Mouse (Mus musculus) brain, embryonic 14.5 days (tissue): Measurements from ENCODE around the gene Ccdc134. TPM values are rescaled to one million over a fixed set of nuclear protein-coding genes. Genes with fewer than 3 reads are reported as not detected.

Source experiments
- DNase-seq: peaks from one replicate; pipeline ENCODE4 v3.0.0-alpha.2; 2011; ENCODE audit warnings: low read depth
- CTCF ChIP-seq: fragments of 200-500 bp; IDR thresholded peaks from 2 replicates; pipeline ENCODE4 v1.5.1; 2012; ENCODE audit warnings: inconsistent platforms, mild to moderate bottlenecking, moderate library complexity, borderline replicate concordance; ENCODE audit not compliant: insufficient read depth, insufficient read length; ENCODE audit errors: extremely low read depth
- POLR2A ChIP-seq: fragments of 200-500 bp; IDR thresholded peaks from 2 replicates; pipeline ENCODE4 v1.6.1; 2012; ENCODE audit warnings: mild to moderate bottlenecking, inconsistent platforms, borderline replicate concordance; ENCODE audit not compliant: poor library complexity, insufficient read depth, insufficient read length, severe bottlenecking; ENCODE audit errors: extremely low read depth
- polyA plus RNA-seq: library from polyadenylated mRNA; depleted of rRNA; stranded (reverse); fragments of >200 nt; gene quantifications from 2 replicates; pipeline ENCODE4 v1.2.3, GENCODE M21; 2012

Gene Ccdc134
- polyA plus RNA-seq, 1 experiment: 15.2 TPM

- no peak for DNase-seq
- TF ChIP-seq POLR2A (no peak), CTCF (no peak)
These were observed 24.7 kb downstream of the Ccdc134 start for GRCm38 (mm10) chr15:82152435-82152834.

- TF ChIP-seq POLR2A (no peak), CTCF (no peak)
- DNase-seq: no peak
These were observed 28.6 kb downstream of the Ccdc134 start for GRCm38 (mm10) chr15:82156298-82156697.

- DNase-seq: no peak
- TF ChIP-seq CTCF (no peak), POLR2A (no peak)
These were observed 29.2 kb downstream of the Ccdc134 start for GRCm38 (mm10) chr15:82156902-82157301.

GRCm38 (mm10) chr15:82158243-82159035, 30.7 kb downstream of the Ccdc134 start:
- TF ChIP-seq POLR2A (no peak), CTCF (no peak)
- no peak for DNase-seq

- DNase-seq: no peak
- TF ChIP-seq CTCF (no peak), POLR2A (no peak)
These were observed 31.7 kb downstream of the Ccdc134 start for GRCm38 (mm10) chr15:82159471-82159870.

- no peak for DNase-seq
- TF ChIP-seq POLR2A (no peak), CTCF (no peak)
These were observed 33.3 kb downstream of the Ccdc134 start for GRCm38 (mm10) chr15:82160731-82161640.

GRCm38 (mm10) chr15:82161965-82162600, 34.4 kb downstream of the Ccdc134 start:
- TF ChIP-seq POLR2A (no peak), CTCF (no peak)

GRCm38 (mm10) chr15:82163356-82164060, 35.8 kb downstream of the Ccdc134 start:
- no peak for TF ChIP-seq CTCF
- TF ChIP-seq POLR2A: no peak
- DNase-seq: no peak

More at GRCm38 (mm10) chr15:82161965-82162600, 34.4 kb downstream of the Ccdc134 start:
- DNase-seq: no peak

GRCm38 (mm10) chr15:82164061-82164399, 36.3 kb downstream of the Ccdc134 start:
- TF ChIP-seq CTCF: no peak
- no peak for TF ChIP-seq POLR2A
- no peak for DNase-seq

- DNase-seq: no peak
- TF ChIP-seq POLR2A (no peak), CTCF (no peak)
These were observed 36.8 kb downstream of the Ccdc134 start for GRCm38 (mm10) chr15:82164496-82164895.
